Mouse (Mus musculus) kidney, adult 2 months (tissue): ENCODE data around the gene Pkig.

ENCODE experiments used
- CTCF ChIP-seq: fragments of 200-500 bp; conservative IDR thresholded peaks from 2 replicates; pipeline ENCODE4 v1.5.1; 2011; ENCODE audit warnings: low read depth, mild to moderate bottlenecking, control low read depth, low read length, moderate library complexity, mixed read lengths; ENCODE audit not compliant: insufficient read depth, insufficient read length
- POLR2A ChIP-seq: fragments of 200-500 bp; IDR thresholded peaks from one replicate; pipeline ENCODE4 v1.6.1; 2011; ENCODE audit warnings: low read depth, low read length, control low read depth

GRCm38 (mm10) chr2:163758146-163758545, 100.0 kb downstream of the Pkig start:
- TF ChIP-seq CTCF (no peak), POLR2A (no peak)
